Mouse (Mus musculus) kidney, adult 8-10 months (tissue): ENCODE data around the gene Gtsf1.

Source experiments
- DNase-seq, 2 experiments: peaks; one replicate each; pipeline ENCODE4 v3.0.0; 2022

Gene Gtsf1

GRCm38 (mm10) chr15:103377752-103378664 is 52.3 kb downstream of the Gtsf1 start:
- DNase-seq, result no peak

GRCm38 (mm10) chr15:103376837-103377269 is 53.4 kb downstream of the Gtsf1 start:
- DNase-seq, result peak in 1 of 2 experiments; percentile 39

GRCm38 (mm10) chr15:103375112-103375800 is 55.0 kb downstream of the Gtsf1 start:
- no peak for DNase-seq

- no peak for DNase-seq
Measured at GRCm38 (mm10) chr15:103372461-103372860, 57.8 kb downstream of the Gtsf1 start.

- DNase-seq, result no peak
Measured at GRCm38 (mm10) chr15:103371741-103372140, 58.5 kb downstream of the Gtsf1 start.

GRCm38 (mm10) chr15:103371208-103371607 is 59.1 kb downstream of the Gtsf1 start:
- DNase-seq, result no peak

GRCm38 (mm10) chr15:103370462-103370861 is 59.8 kb downstream of the Gtsf1 start:
- no peak for DNase-seq

GRCm38 (mm10) chr15:103369123-103369522 is 61.1 kb downstream of the Gtsf1 start:
- DNase-seq, result no peak

GRCm38 (mm10) chr15:103368179-103368940 is 61.9 kb downstream of the Gtsf1 start:
- DNase-seq, result no peak

- DNase-seq, result peak in 1 of 2 experiments; percentile 55
Measured at GRCm38 (mm10) chr15:103366376-103367149, 63.7 kb downstream of the Gtsf1 start, which contains the start of gene Itga5. Gene Itga5 (minus strand): TSS chr15:103366763.

- peak in 1 of 2 experiments; percentile 18 for DNase-seq
Measured at GRCm38 (mm10) chr15:103365471-103366375, 64.5 kb downstream of the Gtsf1 start.

GRCm38 (mm10) chr15:103364761-103365160 is 65.5 kb downstream of the Gtsf1 start:
- no peak for DNase-seq

- DNase-seq, result no peak
Measured at GRCm38 (mm10) chr15:103363809-103364208, 66.5 kb downstream of the Gtsf1 start.

GRCm38 (mm10) chr15:103362950-103363349 is 67.3 kb downstream of the Gtsf1 start:
- no peak for DNase-seq

- no peak for DNase-seq
Measured at GRCm38 (mm10) chr15:103362333-103362732, 67.9 kb downstream of the Gtsf1 start.

GRCm38 (mm10) chr15:103361269-103361668 is 69.0 kb downstream of the Gtsf1 start:
- no peak for DNase-seq

- no peak for DNase-seq
Measured at GRCm38 (mm10) chr15:103359869-103360602, 70.2 kb downstream of the Gtsf1 start.

GRCm38 (mm10) chr15:103359122-103359510 is 71.2 kb downstream of the Gtsf1 start:
- DNase-seq, result no peak

- DNase-seq, result peak in 1 of 2 experiments; percentile 31
Measured at GRCm38 (mm10) chr15:103358278-103359121, 71.8 kb downstream of the Gtsf1 start.
